Mouse (Mus musculus) retina, adult 2 months (tissue): ENCODE measurements at regions not wholly inside any gene's neighbourhood (a gene's known extent, or its start where the extent isn't known, plus 50 kb on each side); places are given as distances from the start of the nearest gene placed in this dataset.
"Not testable (repeated sequence)": the region's sequence is repeated elsewhere in the genome, so short reads cannot be mapped to it uniquely, and the experiment has no call there.

ENCODE experiments used
- DNase-seq: peaks from one replicate; pipeline ENCODE4 v3.0.0-alpha.2; 2012; ENCODE audit warnings: low read depth, low spot score

GRCm38 (mm10) chr2:117450172-117450865 lies 107.5 kb upstream of the Rasgrp1 start:
- DNase-seq = no peak

GRCm38 (mm10) chr2:117451818-117452217 lies 109.0 kb upstream of the Rasgrp1 start:
- no peak for DNase-seq

GRCm38 (mm10) chr2:117455021-117455739 lies 112.4 kb upstream of the Rasgrp1 start:
- DNase-seq = no peak

GRCm38 (mm10) chr2:117455740-117456455 lies 113.1 kb upstream of the Rasgrp1 start:
- DNase-seq = no peak

- DNase-seq = no peak
These were observed 113.7 kb upstream of the Rasgrp1 start for GRCm38 (mm10) chr2:117456456-117457020.

- no peak for DNase-seq
These were observed 118.9 kb upstream of the Rasgrp1 start for GRCm38 (mm10) chr2:117461541-117462290.

- DNase-seq = no peak
These were observed 132.2 kb upstream of the Rasgrp1 start for GRCm38 (mm10) chr2:117474885-117475542.

- DNase-seq = no peak
These were observed 132.8 kb upstream of the Rasgrp1 start for GRCm38 (mm10) chr2:117475561-117475960.

- DNase-seq = not testable (repeated sequence)
These were observed 134.7 kb upstream of the Rasgrp1 start for GRCm38 (mm10) chr2:117477503-117477902.

GRCm38 (mm10) chr2:117479244-117480009 lies 136.6 kb upstream of the Rasgrp1 start:
- DNase-seq = not testable (repeated sequence)

GRCm38 (mm10) chr2:117486447-117486846 lies 143.6 kb upstream of the Rasgrp1 start:
- no peak for DNase-seq

GRCm38 (mm10) chr2:117498565-117498964 lies 155.8 kb upstream of the Rasgrp1 start:
- no peak for DNase-seq

GRCm38 (mm10) chr2:117502611-117503010 lies 159.8 kb upstream of the Rasgrp1 start:
- no peak for DNase-seq

- DNase-seq = no peak
These were observed 168.9 kb upstream of the Rasgrp1 start for GRCm38 (mm10) chr2:117511737-117512136.

- no peak for DNase-seq
These were observed 169.8 kb upstream of the Rasgrp1 start for GRCm38 (mm10) chr2:117512551-117512950.

- no peak for DNase-seq
These were observed 181.6 kb upstream of the Rasgrp1 start for GRCm38 (mm10) chr2:117524437-117524836.

- DNase-seq = no peak
These were observed 196.1 kb upstream of the Rasgrp1 start for GRCm38 (mm10) chr2:117538865-117539264.

- DNase-seq = no peak
These were observed 196.5 kb upstream of the Rasgrp1 start for GRCm38 (mm10) chr2:117539285-117539684.

- peak; percentile 29 for DNase-seq
These were observed 198.7 kb upstream of the Rasgrp1 start for GRCm38 (mm10) chr2:117541471-117541870.

- no peak for DNase-seq
These were observed 199.5 kb upstream of the Rasgrp1 start for GRCm38 (mm10) chr2:117542298-117542697.
